Mouse (Mus musculus) kidney, adult 2 months (tissue): Measurements from ENCODE around the gene Ptprm.

Experiments used
- CTCF ChIP-seq: fragments of 200-500 bp; conservative IDR thresholded peaks from 2 replicates; pipeline ENCODE4 v1.5.1; 2011; ENCODE audit warnings: low read depth, mild to moderate bottlenecking, control low read depth, low read length, moderate library complexity, mixed read lengths; ENCODE audit not compliant: insufficient read depth, insufficient read length
- POLR2A ChIP-seq: fragments of 200-500 bp; IDR thresholded peaks from one replicate; pipeline ENCODE4 v1.6.1; 2011; ENCODE audit warnings: low read depth, low read length, control low read depth

- TF ChIP-seq CTCF (no peak), POLR2A (no peak)
Observed at GRCm38 (mm10) chr17:67363377-67364070, 9.3 kb upstream of the Ptprm start.
